Mouse (Mus musculus) kidney, postnatal 36 days (tissue): ENCODE measurements around the gene Gsk3a.

ENCODE experiments used
- DNase-seq, 2 experiments: peaks; one replicate each; pipeline ENCODE4 v3.0.0; 2021 to 2022; ENCODE audit warnings: mixed read lengths in 2 of 2

Gsk3a gene

DNA sequence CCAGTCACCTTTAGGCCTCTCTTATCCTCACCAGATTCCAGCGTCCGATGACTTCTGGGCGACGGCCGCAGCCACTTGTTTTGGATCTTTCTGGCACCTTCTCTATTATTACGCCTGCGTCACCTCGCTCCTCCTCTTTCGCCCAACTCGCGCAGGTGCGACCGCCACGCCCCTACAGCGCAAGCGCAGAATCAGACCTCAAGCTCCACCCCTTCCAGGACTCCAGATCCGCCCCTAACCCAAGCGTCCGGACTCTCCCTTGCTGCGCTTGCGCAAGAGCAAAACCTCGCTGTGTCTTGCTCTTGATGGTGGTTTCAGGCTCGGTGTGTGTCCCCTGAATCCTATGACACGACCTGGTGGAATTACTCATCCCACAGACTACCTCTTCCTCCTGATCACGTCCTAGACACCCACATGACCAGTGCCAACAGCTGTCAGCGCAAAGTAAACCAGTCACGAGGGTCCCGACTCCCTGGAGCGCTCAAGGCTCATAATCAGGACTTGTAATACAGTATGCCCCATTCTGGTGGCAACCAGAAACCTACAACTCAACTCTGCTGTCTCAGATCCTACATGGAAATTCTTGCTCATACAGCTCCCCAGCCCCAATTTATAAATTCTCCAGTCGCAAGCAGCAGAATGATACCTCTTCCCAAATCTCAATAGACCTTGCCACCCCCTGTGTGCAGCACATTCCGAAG lies 17.7 kb downstream of the Gsk3a start:
- DNase-seq: peak; percentile 97

DNA sequence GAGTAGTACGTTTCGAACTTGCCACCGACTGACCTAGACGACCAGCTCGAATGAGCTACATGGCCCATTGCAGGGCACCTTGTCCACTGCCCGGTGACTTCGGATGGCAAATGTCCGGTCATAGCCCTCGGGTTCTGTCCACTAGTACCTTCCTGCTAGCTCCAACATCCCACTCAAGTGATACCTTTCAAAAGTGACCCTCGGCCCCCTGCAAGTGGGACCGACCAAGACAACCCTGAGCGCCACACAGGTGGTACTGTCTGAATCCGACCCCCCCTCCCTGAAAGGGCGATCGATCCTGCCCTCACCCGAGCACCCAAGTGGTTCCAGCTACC lies 18.3 kb downstream of the Gsk3a start:
- DNase-seq: no peak

DNA sequence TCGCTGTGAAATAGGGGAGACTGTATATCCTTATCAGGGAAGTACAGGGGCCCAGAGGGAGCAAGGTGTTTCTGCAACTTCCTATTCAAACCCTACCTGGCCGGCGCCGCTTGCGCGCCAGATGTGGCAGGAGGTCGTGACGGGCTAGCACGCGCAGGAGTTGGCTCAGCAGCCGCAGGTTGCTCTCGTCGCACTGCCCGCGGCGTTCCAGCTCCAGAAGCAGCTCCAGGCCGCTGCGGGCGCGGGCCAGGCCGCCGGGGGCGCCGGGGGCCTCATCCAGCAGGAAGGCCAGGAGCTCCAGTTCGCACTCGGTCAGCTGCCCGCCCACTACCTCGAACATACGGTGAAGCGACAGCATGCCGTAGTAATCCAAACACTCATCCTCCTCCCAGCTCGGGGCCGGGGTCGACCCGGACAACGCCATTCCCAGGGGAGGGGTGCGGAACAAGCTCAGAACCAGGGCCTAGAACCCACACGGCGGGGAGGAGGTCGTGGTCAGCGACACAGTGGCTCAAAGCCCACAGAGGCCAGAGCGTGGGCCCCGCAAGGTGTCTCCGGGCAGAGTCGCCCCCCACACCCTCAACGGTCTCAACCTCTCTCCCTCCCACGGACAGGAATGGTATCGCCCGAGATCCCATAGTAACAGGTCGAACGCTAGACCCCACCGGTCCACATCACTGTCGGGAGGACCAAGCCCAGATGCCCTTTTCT lies 18.8 kb downstream of the Gsk3a start:
- peak; percentile 28 to 62 for DNase-seq

DNA sequence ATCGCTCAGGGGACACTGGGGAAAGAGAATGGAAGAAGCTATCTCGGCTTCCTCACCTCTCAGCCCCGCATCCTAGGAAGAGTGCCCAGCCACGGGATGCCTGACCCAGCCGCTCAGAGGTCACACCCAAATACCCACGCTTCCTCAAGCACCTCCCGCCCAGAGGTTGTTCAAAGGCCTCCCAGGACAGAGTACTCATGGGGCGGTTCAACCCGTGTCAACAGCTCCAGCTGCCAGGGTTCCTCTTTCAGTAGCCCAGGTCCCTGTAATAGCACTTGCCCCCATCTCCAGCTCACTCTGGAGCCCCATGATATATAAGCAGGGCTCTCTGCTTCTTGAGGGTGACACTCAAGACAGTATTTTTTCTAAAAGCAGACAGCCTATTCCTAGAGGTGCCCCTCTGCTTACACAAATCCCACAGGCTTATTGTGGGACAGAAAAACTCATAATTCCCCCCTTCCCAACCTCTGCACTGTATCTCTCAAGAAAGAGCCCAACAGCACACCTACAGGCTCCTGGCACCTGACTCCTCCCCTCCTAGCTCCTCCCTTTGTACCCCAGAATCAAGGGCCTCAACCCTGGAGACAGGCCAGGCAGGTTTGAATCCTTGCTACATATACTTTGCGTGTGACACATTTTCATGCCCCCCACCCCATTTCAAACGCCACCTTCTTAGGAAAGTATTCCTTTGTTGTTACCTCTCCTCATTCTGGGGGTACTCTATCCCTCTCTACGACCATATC lies 19.8 kb downstream of the Gsk3a start:
- peak; percentile 64 to 69 for DNase-seq

DNA sequence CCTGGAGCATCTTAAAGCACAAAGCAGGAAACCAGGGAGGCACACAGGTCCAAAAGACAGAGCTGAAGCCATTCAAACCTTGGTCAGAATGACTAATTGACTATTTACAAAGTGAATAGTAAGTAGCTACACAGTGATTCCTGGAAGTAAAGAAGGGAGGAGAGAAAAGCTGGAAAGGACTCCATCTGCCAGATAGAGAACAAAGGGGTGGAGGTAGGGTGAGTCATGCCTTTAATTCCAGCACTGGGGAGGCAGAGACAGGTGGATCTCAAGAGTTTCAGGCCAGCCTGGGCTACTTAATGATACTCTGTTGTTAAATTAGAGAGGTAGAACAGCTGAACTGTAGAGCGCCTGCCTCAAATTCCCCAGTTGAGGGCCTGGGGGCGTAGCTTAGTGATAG lies 23.5 kb downstream of the Gsk3a start:
- DNase-seq: no peak

DNA sequence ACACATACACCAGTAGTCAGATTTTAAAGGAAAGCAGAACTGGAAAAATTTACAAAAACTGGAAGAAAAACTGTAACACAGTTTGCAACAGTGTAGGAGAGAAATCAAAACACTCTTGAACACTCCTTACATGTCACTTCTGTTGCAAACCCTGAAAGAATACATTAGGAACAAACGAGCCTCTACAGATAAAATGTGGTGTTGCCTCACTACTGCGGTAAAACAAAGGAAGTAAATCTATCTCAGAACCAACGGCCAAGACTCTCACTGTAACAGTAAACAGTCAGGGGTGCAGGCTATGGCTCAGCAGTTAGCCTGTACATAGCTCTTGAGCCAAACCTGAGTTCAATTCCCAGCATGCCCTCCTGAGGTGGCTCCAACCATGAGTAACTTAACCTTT lies 24.6 kb downstream of the Gsk3a start:
- DNase-seq: no peak

DNA sequence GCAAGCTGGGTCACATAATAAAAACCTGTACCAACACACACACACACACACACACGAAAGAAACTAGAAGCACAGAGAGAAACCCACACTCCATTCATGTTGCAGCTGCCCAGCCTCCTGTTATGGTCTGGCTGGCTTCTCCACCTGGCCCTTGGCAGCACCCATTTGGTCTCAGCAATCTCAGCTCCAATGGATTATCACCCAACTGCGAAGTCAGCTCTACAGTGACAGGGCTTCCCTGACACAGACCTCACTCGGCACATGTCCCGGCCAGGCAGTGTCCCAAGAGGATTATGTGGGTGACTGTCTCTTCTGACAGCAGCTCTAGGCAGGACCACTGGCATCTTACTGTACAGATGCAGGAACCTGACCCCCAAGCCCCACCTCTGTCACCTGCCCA lies 27.2 kb downstream of the Gsk3a start:
- DNase-seq: no peak

DNA sequence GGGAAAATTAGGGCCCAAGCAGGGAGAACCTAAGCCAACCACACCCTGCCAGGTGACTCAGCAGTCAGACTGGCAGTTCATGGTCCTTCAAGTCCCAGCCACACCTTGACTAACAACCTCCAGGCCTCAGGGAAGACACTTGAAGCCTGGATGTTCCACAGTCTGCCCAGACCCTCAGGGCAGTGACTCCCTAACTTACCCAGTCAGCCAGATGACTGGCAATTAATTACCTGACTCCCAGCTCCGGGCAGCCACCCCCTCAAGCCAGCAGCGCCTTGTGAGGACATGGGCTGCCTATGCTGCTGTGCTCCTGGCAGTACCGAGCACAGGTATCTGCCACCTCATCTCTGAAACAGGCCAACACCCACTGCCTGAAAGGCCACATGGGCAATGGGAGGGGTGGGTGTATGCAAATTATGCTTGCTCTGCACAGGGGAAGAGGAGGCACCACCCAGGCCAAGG lies 28.5 kb downstream of the Gsk3a start:
- DNase-seq: no peak

DNA sequence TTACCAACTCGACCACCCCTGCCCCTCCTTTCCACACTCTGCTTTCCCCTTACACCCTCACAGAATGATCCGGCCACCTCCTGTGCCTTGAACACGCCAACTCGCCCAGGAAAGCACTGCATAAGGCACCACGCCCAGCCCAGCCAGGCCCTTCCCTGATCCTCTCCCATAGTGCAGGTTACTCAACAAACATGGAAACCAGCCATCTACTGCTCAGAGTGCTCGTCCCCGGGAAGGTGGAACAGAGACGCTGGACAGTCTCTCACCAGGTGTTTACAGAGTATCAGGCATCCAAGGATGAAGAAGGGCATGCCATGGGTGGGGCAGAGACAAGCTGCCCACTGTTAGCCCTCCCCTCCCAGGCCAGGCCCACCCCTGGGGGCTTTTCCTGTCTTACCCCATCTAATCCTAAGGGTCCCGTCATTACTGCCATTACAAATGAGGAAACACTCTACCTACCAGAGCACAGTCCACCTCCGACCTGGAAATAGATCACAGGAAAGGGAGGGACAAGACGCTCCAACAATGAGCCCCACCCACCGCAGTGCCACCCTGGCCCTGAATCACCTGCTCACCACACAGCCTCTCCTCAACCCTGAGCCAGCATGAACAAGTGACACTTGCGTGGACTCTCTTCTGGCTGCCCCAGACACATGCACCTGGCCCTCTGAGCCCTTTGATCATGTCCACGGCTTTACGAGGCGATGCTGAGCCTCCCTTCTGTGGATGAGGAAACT lies 31.4 kb downstream of the Gsk3a start:
- no peak for DNase-seq

DNA sequence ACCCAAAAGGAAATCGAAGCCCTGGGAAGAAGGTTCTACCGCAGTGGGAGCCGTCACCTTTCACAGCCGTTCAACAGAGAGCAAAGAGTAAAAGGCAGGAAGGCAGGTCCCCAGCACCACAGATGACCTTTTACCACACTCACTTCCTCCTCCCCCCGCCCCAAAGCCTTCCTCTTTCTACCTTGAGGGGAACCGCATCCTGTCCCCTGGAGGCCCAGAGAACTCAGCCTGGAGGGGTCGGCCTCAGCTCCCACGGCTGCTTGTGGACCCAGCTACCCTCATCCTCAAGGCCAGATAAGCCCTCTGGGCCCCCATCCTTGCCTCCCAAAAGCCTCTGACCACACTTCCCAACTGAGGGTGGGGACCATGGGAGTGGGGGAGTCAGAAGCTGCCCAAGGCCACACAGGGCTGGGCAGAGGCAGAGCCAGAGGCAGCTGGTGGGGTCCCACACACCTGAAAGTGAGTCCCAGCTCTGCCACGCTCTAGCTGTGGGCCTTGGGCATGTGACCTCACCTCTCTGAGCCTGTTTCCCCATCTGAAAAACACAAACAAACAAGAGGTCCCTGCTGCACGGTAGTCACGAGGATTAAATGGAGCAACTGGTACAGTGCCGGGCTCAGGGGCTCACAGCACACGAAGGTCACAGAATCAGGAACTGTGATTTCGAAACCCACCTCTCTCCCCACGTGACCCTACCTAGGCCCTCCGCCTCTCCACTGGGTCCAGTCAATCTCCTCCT lies 32.1 kb downstream of the Gsk3a start:
- no peak for DNase-seq

DNA sequence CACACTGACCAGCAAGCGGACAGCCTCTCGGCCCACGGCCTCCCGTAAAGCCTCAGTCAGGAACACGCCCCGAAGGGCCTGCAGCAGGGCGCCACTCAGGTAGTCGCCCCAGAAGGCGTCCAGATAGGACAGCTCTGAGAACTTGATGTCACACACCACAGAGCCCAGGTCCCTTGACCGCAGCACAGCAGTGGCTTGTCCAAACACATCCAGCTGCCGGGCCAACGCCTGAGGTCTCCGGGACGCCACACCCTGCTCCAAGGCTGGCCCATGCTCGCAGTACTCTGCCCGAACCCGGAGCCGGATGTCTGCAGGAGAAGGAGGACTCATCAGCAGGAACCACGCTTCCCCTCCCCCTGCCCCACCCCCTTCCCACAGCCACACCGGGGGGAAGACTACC lies 34.0 kb downstream of the Gsk3a start:
- DNase-seq: no peak

DNA sequence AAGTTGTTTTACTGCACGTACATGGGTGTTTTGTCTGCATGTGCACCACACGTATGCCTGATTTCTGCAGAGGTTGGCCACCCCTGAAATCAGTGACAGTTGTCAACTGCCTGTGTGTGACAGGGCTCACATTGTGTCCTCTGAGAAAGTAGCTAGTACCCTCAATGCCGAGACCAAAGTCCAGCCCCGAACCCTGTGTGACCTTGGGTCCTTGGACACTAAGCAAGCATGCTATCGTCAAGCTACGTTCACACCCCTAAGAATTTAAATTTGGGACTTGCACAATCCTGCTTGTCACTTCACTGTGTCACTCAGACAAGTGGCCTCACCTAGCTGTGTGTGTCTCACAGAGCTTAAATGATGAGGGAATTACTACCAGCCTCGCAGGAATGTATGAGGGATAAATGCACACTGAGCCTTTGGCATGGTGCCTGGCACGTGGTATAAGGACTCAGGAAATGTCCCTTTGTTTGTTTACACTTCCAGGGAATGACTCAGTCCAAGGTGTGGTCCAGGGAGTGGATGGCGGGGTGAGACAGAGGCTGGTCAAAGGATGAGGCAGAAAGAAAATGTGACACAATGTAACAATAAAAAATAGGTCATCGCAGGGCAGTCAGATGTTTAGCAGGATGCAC lies 40.1 kb downstream of the Gsk3a start:
- DNase-seq: peak in 1 of 2 experiments; percentile 56

DNA sequence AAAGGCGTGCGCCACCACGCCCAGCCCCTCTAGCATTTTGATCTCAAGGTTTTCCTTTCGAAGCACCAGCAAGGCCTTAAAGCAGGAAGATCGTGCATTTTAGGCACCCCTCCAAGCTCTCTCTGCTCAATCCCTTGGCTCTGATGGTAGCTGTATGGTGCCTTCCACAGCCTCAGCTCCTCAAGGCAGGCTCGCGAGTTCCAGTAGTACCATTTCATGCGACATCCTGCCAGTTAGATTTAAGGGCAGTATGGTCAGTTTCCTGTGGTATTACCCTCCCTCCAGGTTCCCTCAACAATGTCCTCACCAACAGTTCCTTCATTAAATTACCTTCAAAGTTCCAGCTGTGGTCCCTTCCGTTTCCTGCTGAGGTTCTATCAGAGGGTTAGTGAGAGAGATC lies 41.5 kb downstream of the Gsk3a start:
- DNase-seq: no peak

DNA sequence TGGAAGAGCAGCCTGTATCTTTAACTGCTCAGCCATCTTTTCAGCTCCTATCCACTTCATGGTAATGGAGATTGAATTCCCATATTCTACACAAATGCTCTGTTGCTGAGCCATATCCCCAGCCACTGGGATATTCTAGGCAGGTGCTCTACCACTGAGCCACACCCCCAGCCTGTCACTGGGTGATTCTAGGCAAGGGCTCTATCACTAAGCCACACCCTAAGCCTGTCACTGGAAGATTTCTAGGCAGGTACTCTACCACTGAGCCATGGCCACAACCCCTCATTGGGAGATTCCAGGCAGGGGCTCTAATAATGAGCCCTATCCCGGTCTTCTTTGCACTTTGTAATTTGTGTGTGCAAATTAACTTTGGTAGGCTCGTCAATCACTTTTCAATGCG lies 42.5 kb downstream of the Gsk3a start:
- DNase-seq: no peak

DNA sequence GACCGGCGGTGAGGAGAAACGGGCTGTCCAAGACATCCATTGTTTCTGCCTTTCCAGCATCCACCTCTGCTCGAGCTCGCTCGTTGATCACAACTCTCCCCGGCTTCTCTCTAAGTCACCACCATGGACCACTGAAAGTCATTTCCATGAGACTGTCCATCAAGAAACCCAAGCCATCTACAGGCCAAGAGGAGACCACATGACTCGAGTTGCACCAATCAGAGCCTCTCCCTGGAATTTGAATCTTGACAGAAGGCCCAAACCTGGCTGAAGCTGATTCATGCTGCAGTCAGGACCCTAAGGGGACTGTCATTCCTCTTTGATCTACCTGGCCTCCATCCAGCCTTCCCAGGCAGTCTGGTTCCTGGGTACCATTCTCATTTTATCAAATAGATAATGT lies 45.5 kb downstream of the Gsk3a start:
- DNase-seq: no peak

DNA sequence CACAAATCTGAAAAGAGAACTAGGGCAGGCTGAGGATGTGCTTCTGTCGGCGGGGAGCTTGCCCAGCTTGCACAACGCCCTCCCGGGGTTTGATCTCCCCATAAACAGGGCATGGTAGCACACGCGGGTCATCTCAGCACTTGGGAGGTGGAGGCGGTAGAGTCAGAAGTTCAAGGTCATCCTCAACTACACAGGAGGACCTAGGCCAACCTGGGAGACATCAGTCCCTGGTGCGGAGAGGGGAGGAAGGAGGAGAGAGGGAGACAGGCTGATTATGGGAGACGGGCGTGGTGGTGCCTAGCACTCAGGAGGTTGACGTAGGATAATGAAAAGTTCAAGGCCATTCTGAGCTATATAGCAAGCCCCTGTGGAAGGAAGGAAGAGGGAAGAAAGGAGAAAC lies 46.8 kb downstream of the Gsk3a start:
- DNase-seq: no peak

DNA sequence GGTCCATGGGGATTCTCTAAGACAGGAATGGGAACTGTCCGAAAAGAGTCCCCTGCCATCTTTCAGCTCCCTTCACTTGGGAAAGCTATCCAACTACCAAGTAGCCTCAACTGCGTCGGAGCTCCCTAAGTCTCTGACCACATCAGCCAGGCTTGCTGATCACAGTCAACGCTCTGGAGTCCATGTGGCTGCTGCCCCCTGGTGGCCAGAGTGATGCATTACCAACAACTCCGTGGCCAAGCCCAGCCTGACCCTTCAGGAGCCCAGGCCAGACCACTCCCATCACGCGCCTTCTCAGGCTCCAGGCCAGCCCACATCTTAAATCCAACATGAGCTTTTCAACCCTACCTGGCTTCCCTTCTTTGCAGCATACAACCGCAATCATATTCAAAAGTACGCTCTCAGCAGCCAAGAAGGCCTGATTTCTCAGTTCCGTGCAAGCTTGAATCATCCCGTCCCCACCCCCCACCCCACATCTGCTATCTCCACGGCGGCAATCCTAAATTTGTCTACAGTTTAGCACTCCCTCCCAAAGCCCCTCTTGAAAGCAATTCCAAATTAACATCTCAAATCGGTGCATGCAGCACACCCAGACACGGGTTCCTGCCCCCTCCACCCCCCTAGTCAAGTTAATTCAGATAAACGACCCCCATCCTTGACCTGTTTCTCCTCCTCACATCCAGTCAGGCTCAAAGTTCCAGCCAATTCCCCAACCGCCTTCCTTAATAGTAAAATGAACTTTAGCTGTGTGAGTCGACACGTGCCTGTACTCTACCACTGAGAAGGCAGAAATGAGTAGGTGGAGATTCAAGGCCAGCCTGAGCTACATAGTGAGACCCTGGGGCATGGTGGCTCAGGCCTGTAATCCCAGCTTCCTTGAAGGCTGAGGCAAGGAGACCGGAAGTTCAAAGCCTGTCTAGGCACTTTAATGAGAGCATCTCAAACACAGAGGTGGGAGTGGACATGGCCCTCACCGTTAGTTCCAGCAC lies 49.7 kb downstream of the Gsk3a start:
- peak; percentile 81 to 93 for DNase-seq

DNA sequence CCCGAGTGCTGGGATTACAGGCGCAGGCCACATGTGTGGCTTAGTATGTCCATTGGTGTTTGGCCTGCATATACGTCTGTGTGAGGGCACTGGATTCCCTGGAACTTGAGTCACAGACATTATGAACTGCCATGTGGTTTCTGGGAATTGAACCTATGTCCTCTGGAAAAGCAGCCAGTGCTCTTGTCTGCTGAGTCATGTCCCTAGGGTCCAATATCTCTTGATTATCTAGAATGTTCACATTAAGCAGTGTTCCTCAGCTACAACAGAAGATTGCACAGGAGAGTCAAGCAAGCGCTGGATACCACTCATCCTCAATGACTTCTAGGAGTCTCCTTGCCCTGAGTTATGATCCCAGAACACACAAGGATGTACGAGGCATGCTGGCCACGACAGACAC lies 53.6 kb downstream of the Gsk3a start:
- DNase-seq: no peak

DNA sequence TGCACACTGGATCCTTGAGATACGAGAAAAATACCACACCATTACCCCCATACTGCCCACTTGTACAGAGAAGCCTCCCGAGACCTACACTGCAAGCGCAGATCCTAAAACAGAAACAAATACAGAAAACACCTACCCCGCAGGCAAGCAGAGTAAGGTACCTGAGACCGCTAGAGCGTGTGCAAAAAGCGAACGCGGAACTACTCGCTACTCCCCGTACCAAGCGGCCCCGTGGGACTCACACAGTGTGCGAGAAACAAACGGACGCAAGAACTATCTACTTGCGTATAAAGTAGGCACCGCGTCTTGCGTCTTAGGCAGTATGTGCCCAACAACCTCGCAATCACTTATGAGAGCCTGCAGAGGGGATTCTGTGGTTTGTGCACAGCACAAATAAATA lies 55.8 kb downstream of the Gsk3a start:
- no peak for DNase-seq

DNA sequence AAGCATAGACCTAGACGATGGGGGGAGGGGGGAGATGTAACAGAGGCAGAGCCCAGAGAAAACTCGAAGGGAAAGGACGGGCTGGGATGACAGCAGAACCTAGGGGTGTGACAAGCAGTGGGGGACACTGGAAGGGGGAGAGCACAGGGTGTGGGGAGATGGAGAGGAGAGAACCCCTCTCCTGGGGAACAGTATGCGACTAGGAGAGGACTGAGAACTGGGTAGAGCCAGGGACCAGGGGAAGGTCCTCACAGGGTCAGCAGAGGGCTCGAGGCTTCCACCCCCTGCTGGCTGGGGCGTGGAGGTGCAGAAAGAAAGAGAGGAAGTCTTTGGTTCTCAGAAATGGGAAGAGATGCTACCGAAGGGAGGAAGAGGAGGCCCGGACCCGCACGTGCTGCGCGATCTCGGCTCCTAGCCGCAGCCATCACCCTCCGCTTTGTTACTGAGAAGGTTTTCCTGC lies 56.3 kb downstream of the Gsk3a start:
- DNase-seq: peak in 1 of 2 experiments; percentile 58

DNA sequence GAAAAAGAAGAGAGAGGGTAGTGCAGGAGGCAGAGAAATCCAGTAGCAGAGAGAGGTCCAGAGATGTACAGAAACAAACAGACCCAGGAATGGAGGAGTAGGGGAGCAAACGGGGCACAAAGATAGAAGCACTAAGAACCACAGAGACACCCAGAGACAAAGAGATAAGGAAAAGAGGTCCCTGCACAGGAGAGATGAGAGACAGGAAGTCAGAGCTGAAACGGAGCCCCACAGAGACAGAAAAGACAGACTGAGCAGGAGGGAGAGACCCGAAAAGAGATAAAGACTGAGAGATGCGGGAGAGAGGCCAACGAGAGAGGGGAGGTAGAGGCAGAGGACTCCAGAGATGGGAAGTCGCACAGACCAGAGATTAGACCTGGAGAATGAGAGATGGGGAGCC lies 57.1 kb downstream of the Gsk3a start:
- DNase-seq: no peak
